Mouse (Mus musculus) adrenal gland, adult 8-10 months (tissue): ENCODE measurements at regions not wholly inside any gene's neighbourhood (a gene's known extent, or its start where the extent isn't known, plus 50 kb on each side); places are given as distances from the start of the nearest gene placed in this dataset.

Source experiments
- DNase-seq: peaks from one replicate; pipeline ENCODE4 v3.0.0; 2022

- no peak for DNase-seq
Measured at GRCm38 (mm10) chr3:4544730-4545129, 1205.9 kb upstream of the Gm8797 start.

GRCm38 (mm10) chr3:4546103-4546833 lies 1204.3 kb upstream of the Gm8797 start:
- DNase-seq: no peak

- no peak for DNase-seq
Measured at GRCm38 (mm10) chr3:4560664-4561063, 1189.9 kb upstream of the Gm8797 start.

GRCm38 (mm10) chr3:4582500-4582899 lies 1168.1 kb upstream of the Gm8797 start:
- peak; percentile 8 for DNase-seq

- no peak for DNase-seq
Measured at GRCm38 (mm10) chr3:4593977-4594523, 1156.6 kb upstream of the Gm8797 start.

GRCm38 (mm10) chr3:4594541-4594940 lies 1156.1 kb upstream of the Gm8797 start:
- no peak for DNase-seq
